Mouse (Mus musculus): ENCODE data around the gene Asxl2.
"Not testable (repeated sequence)": the region's sequence is repeated elsewhere in the genome, so short reads cannot be mapped to it uniquely, and the experiment has no call there.

Asxl2 gene

GRCm38 (mm10) chr12:3426530-3427034 is at the start of gene Asxl2:
TSS of gene Asxl2 (plus strand) at chr12:3426857.
- peak; percentile 99 for DNase-seq

- DNase-seq: no peak
Measured at GRCm38 (mm10) chr12:3377190-3377589, 49.5 kb upstream of the Asxl2 start.

GRCm38 (mm10) chr12:3377755-3378154 is 48.9 kb upstream of the Asxl2 start:
- DNase-seq: no peak

GRCm38 (mm10) chr12:3384860-3385259 is 41.8 kb upstream of the Asxl2 start:
- DNase-seq: no peak

GRCm38 (mm10) chr12:3385271-3385670 is 41.4 kb upstream of the Asxl2 start:
- no peak for DNase-seq

GRCm38 (mm10) chr12:3385940-3386339 is 40.7 kb upstream of the Asxl2 start:
- no peak for DNase-seq

GRCm38 (mm10) chr12:3387891-3388290 is 38.8 kb upstream of the Asxl2 start:
- no peak for DNase-seq

- DNase-seq: no peak
Measured at GRCm38 (mm10) chr12:3389394-3389793, 37.3 kb upstream of the Asxl2 start.

- no peak for DNase-seq
Measured at GRCm38 (mm10) chr12:3390071-3390470, 36.6 kb upstream of the Asxl2 start.

GRCm38 (mm10) chr12:3390577-3391262 is 35.9 kb upstream of the Asxl2 start:
- DNase-seq: peak; percentile 63

GRCm38 (mm10) chr12:3391276-3391675 is 35.4 kb upstream of the Asxl2 start:
- DNase-seq: no peak

- no peak for DNase-seq
Measured at GRCm38 (mm10) chr12:3393140-3393539, 33.5 kb upstream of the Asxl2 start.

- no peak for DNase-seq
Measured at GRCm38 (mm10) chr12:3396931-3397330, 29.7 kb upstream of the Asxl2 start.

GRCm38 (mm10) chr12:3405662-3406061 is 21.0 kb upstream of the Asxl2 start:
- not testable (repeated sequence) for DNase-seq

- no peak for DNase-seq
Measured at GRCm38 (mm10) chr12:3406585-3406984, 20.1 kb upstream of the Asxl2 start.

GRCm38 (mm10) chr12:3414956-3415355 is 11.7 kb upstream of the Asxl2 start:
- DNase-seq: no peak

GRCm38 (mm10) chr12:3418761-3419160 is 7.9 kb upstream of the Asxl2 start:
- DNase-seq: no peak

- DNase-seq: no peak
Measured at GRCm38 (mm10) chr12:3420519-3420918, 6.1 kb upstream of the Asxl2 start.

GRCm38 (mm10) chr12:3422786-3423185 is 3.9 kb upstream of the Asxl2 start:
- DNase-seq: no peak

GRCm38 (mm10) chr12:3424179-3424578 is 2.5 kb upstream of the Asxl2 start:
- no peak for DNase-seq

GRCm38 (mm10) chr12:3425375-3426341 is 999 bp upstream of the Asxl2 start:
- peak; percentile 23 for DNase-seq

GRCm38 (mm10) chr12:3427067-3427889 is 621 bp downstream of the Asxl2 start:
- DNase-seq: peak; percentile 69
